Mouse (Mus musculus) liver, embryonic 14.5 days (tissue): ENCODE measurements around the gene Trex2. TPM values are rescaled to one million over a fixed set of nuclear protein-coding genes. Genes with fewer than 3 reads are reported as not detected.

ENCODE experiments used
- ATAC-seq: fragments of 200-750 bp; cut with Nextera tagmentation; 2 replicates; pipeline ENCODE4 v1.8.0; 2017; ENCODE audit warnings: moderate number of reproducible peaks, mild to moderate bottlenecking, moderate library complexity; ENCODE audit not compliant: insufficient read depth
- DNase-seq, 3 experiments: peaks; one replicate each; pipeline ENCODE4 v3.0.0-alpha.2; 2012 to 2013; ENCODE audit warnings: low read depth in 3 of 3, low spot score in 3 of 3
- H3K27ac ChIP-seq: fragments of 300-500 bp; sonication (generic); 2 replicates; pipeline ENCODE4 v1.5.1; 2014; ENCODE audit warnings: moderate library complexity, mild to moderate bottlenecking, control low read depth, inconsistent platforms
- H3K27me3 ChIP-seq: fragments of 300-500 bp; sonication (generic); 2 replicates; pipeline ENCODE4 v1.6.1; 2014; ENCODE audit warnings: mild to moderate bottlenecking, low read length, moderate library complexity; ENCODE audit not compliant: control insufficient read depth, insufficient read depth
- H3K36me3 ChIP-seq: fragments of 300-500 bp; sonication (generic); replicated peaks from 2 replicates; pipeline ENCODE4 v1.6.1; 2014; ENCODE audit warnings: low read depth; ENCODE audit not compliant: control insufficient read depth, insufficient read depth
- H3K4me1 ChIP-seq, 2 experiments: fragments of 200-500 bp in 1 of 2; fragments of 300-500 bp in 1 of 2; sonication (generic) in 1 of 2; replicated peaks; 2 replicates each; pipeline ENCODE4 v1.6.1; 2012 to 2014; ENCODE audit warnings: antibody characterized with exemption in 1 of 2, inconsistent platforms in 1 of 2, low read length in 1 of 2; ENCODE audit not compliant: control insufficient read depth in 2 of 2, insufficient read depth in 2 of 2
- H3K4me2 ChIP-seq: fragments of 300-500 bp; sonication (generic); 2 replicates; pipeline ENCODE4 v1.6.1; 2014; ENCODE audit warnings: low read depth, mild to moderate bottlenecking, control low read depth, moderate library complexity
- H3K4me3 ChIP-seq, 2 experiments: fragments of 200-500 bp in 1 of 2; fragments of 300-500 bp in 1 of 2; sonication (generic) in 1 of 2; 2 replicates each; pipeline ENCODE4 v1.5.1; 2012 to 2014; ENCODE audit warnings: low read depth in 2 of 2, low read length in 2 of 2, mild to moderate bottlenecking in 2 of 2, control low read depth in 1 of 2, inconsistent platforms in 1 of 2, moderate library complexity in 1 of 2; ENCODE audit not compliant: insufficient read depth in 1 of 2
- H3K9ac ChIP-seq: fragments of 300-500 bp; sonication (generic); replicated peaks from 2 replicates; pipeline ENCODE4 v1.6.1; 2014; ENCODE audit warnings: mild to moderate bottlenecking, control low read depth, moderate library complexity
- H3K9me3 ChIP-seq: fragments of 300-500 bp; sonication (generic); 2 replicates; pipeline ENCODE4 v1.6.1; 2016; ENCODE audit warnings: low read length, mixed read lengths; ENCODE audit not compliant: control insufficient read depth
- CTCF ChIP-seq: IDR thresholded peaks from 2 replicates; pipeline ENCODE4 v1.5.1; 2016; ENCODE audit warnings: antibody characterized with exemption, low read depth, control low read depth
- EP300 ChIP-seq: IDR thresholded peaks from 2 replicates; pipeline ENCODE4 v1.6.1; 2016; ENCODE audit warnings: antibody characterized with exemption, low read depth
- WGBS: fragments of 180-500 bp; shearing (Covaris S2); extraction: QIAGEN DNeasy Blood & Tissue Kit; methylation state at CpG from one replicate; pipeline ENCODE4 v1.1.7; 2014; ENCODE audit not compliant: insufficient replicate concordance; 5-methylcytosine and 5-hydroxymethylcytosine counted together
- polyA plus RNA-seq, 2 experiments: library from polyadenylated mRNA; depleted of rRNA in 1 of 2; stranded (reverse) in 1 of 2; unstranded in 1 of 2; fragments of >200 nt; fragmentation: Nextera tagmentation in 1 of 2; extraction: Ambion mirVana in 1 of 2; gene quantifications; 2 replicates each; pipeline versions ENCODE4 v1.2.1 to v1.2.3; 2012 to 2014

Trex2 gene
- polyA plus RNA-seq, 2 experiments = not detected

DNA sequence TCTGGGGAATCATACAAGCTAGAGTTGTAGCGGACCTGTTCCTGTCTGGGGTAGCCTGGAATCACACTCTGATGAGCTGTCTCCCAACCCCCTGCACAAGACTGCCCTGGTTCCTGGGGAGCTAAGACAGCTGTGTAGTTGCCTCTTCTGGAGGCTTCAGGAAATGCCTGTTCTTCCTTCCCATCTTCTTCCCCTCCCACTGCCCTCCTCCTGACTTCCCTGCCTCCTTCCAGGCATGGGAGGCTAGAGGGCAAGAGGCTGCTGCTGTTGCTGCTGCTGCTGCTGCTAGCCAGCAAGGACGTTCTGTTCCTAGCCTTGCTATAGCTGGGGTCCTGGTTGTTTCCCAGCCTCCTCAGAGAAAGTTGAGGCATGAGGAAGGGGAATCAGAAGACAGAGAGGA, 45.2 kb upstream of the Trex2 start:
- Histone ChIP-seq H3K36me3 (no peaks in the 10 kb centered on the region), H3K27me3 (no peaks in the 10 kb centered on the region; the same call in 1 of the 2 replicates), H3K4me1 (peaks cover 0 to 14% of the 10 kb centered on the region in 2 experiments; a peak in 2 of 4 replicates), H3K27ac (no peak overlapping the region), H3K9me3 (no peaks in the 10 kb centered on the region), H3K4me3 (no peak overlapping the region), H3K9ac (no peak overlapping the region), H3K4me2 (no peak overlapping the region)
- 65% methylated on average over 2 of the region's 2 CpGs for WGBS
- DNase-seq (no peak), ATAC-seq (no peak)
- TF ChIP-seq EP300 (no peak), CTCF (no peak)

DNA sequence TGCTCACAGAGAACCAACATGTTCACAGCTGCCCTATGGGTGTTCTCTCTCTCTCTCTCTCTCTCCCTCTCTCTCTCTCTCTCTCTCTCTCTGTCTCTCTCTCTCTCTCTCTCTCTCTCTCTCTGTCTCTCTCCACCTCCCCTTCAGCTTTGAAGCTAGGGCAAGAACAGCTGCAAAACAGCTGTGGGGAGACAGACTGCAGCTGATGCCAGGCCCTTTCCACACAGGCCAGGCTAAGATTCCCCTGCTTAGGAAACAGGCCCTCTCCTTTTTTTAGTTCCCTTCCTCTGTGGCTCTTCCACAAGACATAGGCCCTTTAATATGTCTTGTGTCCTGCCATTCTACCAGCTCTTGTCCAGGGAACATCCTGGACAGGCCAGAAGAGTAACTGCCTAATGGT, 44.5 kb upstream of the Trex2 start:
- Histone ChIP-seq H3K9ac (no peak overlapping the region), H3K27ac (no peak overlapping the region), H3K27me3 (no peaks in the 10 kb centered on the region; the same call in 1 of the 2 replicates), H3K4me2 (no peak overlapping the region), H3K4me1 (peaks cover 0 to 20% of the 10 kb centered on the region in 2 experiments; a peak in 2 of 4 replicates), H3K4me3 (no peak overlapping the region), H3K36me3 (no peaks in the 10 kb centered on the region), H3K9me3 (no peaks in the 10 kb centered on the region)
- no peak for DNase-seq
- TF ChIP-seq CTCF (no peak), EP300 (no peak)
- ATAC-seq = no peak

DNA sequence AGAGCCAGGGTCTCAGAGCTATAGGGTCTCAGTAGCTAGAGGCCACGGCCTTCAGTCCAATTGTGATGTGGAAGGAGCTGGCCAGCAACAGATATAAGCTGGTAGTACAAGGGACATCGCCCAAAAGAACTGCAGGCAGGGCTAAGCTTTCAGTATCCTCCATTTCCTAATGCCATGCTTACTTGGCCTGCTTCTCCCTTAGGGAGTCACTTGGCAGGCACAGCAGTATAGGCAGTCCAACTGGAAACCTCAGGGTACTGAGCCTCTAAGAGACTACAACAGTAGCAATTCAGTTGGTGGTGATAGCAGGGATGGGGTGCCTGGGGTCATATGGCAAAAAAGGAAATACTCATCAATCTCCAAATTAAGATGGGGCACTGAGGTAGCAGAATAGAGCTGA, 42.4 kb upstream of the Trex2 start:
- Histone ChIP-seq H3K4me2 (no peak overlapping the region), H3K27me3 (no peaks in the 10 kb centered on the region), H3K9ac (no peak overlapping the region), H3K9me3 (no peaks in the 10 kb centered on the region), H3K36me3 (no peaks in the 10 kb centered on the region), H3K4me3 (no peak overlapping the region), H3K27ac (no peak overlapping the region), H3K4me1 (peaks cover 0 to 21% of the 10 kb centered on the region in 2 experiments; a peak in 2 of 4 replicates)
- ATAC-seq (no peak), DNase-seq (no peak)
- WGBS = 63% methylated on average over 2 of the region's 2 CpGs
- TF ChIP-seq CTCF (no peak), EP300 (no peak)

DNA sequence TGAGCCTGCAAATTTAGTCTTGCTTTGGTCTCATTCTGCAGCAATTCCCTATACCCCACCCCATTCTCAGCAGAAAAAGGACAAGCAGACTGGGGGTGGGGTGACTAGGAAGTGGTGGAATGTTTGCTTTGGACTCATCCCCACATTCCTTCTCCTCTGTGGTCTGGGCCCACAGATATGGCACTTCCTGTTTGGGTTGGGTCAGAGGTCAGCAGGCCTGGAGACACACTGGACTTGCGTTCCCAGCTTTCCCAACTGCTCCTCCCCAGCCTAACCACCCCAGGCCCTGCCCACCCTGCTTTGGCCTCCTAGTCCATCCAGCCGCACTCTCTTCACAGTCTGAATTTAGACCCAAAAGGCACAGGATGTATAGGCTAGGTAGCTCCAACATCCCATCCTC, 41.5 kb upstream of the Trex2 start:
- H3K27ac ChIP-seq = no peak overlapping the region
- H3K4me2 ChIP-seq = no peak overlapping the region
- no peaks in the 10 kb centered on the region for H3K9me3 ChIP-seq
- DNase-seq (peak in 2 of 3 experiments; percentile 12 to 25), ATAC-seq (peak; percentile 70)
- TF ChIP-seq CTCF (no peak), EP300 (no peak)
- H3K4me1 ChIP-seq = peaks cover 0 to 21% of the 10 kb centered on the region in 2 experiments; a peak in 2 of 4 replicates
- no peak overlapping the region for H3K4me3 ChIP-seq
- H3K27me3 ChIP-seq = no peaks in the 10 kb centered on the region
- WGBS = 60% methylated on average over 2 of the region's 2 CpGs
- H3K9ac ChIP-seq = no peak overlapping the region
- no peaks in the 10 kb centered on the region for H3K36me3 ChIP-seq

DNA sequence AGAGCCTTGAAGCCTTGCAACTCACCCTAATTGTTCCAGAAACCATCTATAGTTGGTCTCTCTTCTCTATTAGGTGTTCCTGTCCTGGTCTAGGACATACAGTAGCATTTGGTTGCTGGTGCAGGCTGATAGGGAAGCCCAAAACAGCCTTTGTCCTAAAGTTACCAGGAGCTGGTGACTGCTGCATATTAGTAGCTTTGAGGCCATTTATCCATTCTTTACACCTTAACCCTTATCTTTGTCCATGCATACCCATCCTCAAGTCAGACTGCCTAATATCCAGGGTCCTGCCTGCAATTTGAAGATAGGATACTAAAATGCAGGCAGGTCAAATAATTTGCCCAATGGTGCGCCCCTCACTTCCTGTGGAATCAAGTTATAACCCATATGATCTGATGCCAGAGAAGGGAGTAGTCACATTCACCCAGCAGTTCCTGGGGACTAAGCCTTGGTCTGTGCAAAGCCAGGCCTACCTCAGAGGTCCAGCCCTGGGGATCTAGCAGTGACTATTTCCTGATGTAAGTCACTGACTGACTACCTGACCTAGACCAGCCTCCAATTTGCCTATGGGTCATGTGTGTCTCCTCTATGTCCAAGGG, 40.6 kb upstream of the Trex2 start:
- Histone ChIP-seq H3K4me1 (peaks cover 0 to 21% of the 10 kb centered on the region in 2 experiments; a peak in 2 of 4 replicates), H3K27me3 (no peaks in the 10 kb centered on the region), H3K9me3 (no peaks in the 10 kb centered on the region), H3K9ac (no peak overlapping the region), H3K36me3 (no peaks in the 10 kb centered on the region), H3K27ac (no peak overlapping the region), H3K4me2 (no peak overlapping the region), H3K4me3 (no peak overlapping the region)
- ATAC-seq (peak; percentile 57; the same call in 1 of the 2 replicates), DNase-seq (peak in 1 of 3 experiments; percentile 3)
- TF ChIP-seq EP300 (no peak), CTCF (no peak)
- 18% methylated on average over 1 of the region's 1 CpGs for WGBS
